Mouse (Mus musculus): ENCODE measurements at regions not wholly inside any gene's neighbourhood (a gene's known extent, or its start where the extent isn't known, plus 50 kb on each side); places are given as distances from the start of the nearest gene placed in this dataset.

DNA sequence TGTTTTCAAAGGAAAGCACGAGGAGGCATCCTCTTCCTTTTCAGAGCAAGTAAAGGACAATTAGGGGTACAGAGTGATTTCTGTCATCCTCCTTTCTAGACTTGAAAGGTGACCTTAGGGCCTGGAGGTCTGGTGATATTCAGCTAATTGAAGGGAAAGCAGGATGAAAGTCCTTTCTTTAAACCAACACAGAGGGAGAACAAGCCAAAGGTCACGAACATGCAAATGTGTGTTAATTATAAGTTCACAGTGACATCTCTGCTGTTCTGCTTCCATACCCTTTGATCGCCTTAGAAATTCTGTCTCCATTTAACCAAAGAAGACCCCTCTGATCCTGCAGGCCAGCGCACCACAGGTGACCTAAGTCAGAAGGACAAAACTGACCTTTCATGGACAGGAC lies 2126.3 kb upstream of the Lrrc6 start:
- no peaks in the 10 kb centered on the region for H3K9me3 ChIP-seq
- H3K36me3 ChIP-seq: no peaks in the 10 kb centered on the region
- WGBS: 52% methylated on average over 4 of the region's 4 CpGs
- no peak overlapping the region for H3K4me2 ChIP-seq (replicated peaks)
- ATAC-seq (ENCODE audit: insufficient number of reproducible peaks, insufficient read depth, low FRiP score, low TSS enrichment): no peak
- no peak overlapping the region for H3K9ac ChIP-seq
- H3K27ac ChIP-seq: no peak overlapping the region
- H3K4me1 ChIP-seq: no peaks in the 10 kb centered on the region
- H3K27me3 ChIP-seq: no peaks in the 10 kb centered on the region
- no peak overlapping the region for H3K4me3 ChIP-seq

DNA sequence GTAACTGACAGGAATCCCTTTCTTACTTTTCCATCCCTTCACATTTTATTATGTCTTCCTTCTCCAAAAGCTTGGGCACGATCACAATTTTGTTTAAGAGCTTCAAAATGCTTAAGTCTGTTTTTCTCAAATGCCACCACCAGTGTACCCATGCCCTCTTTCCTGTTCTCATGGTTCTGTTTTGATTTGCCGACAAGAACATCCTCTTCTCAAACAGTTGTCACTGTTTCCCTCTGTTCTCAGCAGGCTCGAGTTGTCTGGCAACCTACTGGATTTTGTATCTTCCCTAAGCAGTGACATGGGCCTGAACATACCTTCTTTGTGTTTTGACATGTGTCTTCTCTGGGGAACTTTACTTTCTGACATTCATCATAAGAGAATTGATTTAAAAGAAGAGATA lies 2124.1 kb upstream of the Lrrc6 start:
- Histone ChIP-seq H3K4me2 (replicated peaks) (no peak overlapping the region), H3K36me3 (no peaks in the 10 kb centered on the region), H3K4me1 (no peaks in the 10 kb centered on the region), H3K27ac (no peak overlapping the region), H3K27me3 (no peaks in the 10 kb centered on the region), H3K4me3 (no peak overlapping the region), H3K9me3 (no peaks in the 10 kb centered on the region), H3K9ac (no peak overlapping the region)
- 61% methylated on average over 3 of the region's 3 CpGs for WGBS
- no peak for ATAC-seq (ENCODE audit: insufficient number of reproducible peaks, insufficient read depth, low FRiP score, low TSS enrichment)

DNA sequence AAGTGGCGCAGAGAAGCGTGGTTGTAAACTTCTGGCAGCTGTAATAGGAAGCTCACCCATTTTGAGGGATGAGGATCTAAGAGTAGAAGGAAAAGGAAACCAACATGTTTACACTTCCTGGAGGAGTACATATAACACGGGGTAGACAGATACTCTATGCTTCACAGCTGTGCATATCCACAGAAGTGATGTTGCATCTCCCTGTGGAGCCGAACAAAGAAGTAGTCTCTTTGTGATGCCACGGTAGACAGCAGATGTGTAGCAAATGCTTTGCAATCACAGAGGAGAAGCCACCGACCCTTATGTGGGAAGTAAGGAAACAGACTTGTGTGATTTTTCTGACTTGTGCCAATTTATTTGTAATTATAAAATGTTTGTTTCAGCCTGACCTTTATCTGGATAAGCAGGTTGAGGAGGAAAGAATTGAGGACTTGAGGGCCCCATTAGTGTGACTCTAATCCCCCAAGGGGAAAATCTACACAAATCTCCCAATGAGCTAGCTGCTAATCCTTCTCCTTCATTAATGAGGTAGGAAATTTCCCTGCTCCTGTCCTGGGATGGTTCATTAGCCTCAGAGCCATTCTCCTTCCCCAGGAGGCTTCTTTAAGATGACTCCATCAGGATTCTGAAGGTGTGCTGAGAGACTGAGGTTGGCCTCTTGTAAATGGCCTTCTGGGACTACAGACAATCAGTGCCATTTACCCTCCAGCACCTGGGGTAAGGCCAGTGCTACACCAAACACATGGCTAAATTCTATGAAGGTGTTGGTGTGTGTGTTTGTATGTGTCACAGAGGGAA lies 2119.9 kb upstream of the Lrrc6 start:
- Histone ChIP-seq H3K4me2 (replicated peaks) (no peak overlapping the region), H3K4me1 (no peaks in the 10 kb centered on the region), H3K27me3 (no peaks in the 10 kb centered on the region), H3K9me3 (no peaks in the 10 kb centered on the region), H3K36me3 (no peaks in the 10 kb centered on the region), H3K4me3 (no peak overlapping the region), H3K9ac (no peak overlapping the region), H3K27ac (no peak overlapping the region)
- ATAC-seq (ENCODE audit: insufficient number of reproducible peaks, insufficient read depth, low FRiP score, low TSS enrichment): no peak
- WGBS: 73% methylated on average over 6 of the region's 6 CpGs

DNA sequence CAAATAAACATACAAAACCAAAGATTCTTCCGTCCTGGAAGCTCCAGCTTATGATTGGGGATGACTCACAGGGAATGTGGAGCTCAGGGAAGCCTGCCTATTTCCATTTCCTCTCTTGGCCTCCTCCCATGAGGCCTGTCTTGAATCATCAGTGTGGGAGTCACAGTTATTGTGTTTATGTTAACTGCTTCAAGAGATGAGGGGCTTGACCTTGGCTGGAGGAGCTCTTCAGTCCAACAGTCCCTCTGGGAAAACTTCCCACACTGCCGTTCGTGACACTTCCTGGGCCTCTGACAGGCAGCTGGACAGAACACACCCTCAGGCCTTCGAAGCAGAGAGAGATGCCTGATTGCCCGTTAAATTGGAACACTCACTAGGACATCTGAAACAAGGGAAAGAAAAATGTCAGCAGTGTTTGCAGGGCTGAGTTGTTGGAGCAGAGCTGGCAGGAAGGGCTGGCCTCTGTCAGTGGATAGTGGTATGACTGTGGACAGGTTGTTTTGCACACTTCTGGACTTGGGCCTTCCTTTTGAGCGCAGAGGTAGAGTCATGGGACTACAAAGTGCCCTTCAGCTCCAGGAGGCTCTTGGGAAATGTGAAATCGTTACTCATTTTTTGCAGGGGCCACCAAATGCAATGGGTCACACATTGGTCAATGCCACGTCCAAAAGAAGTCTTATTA lies 2105.5 kb upstream of the Lrrc6 start:
- H3K9ac ChIP-seq: no peak overlapping the region
- H3K4me2 ChIP-seq (replicated peaks): no peak overlapping the region
- H3K4me3 ChIP-seq: no peak overlapping the region
- no peaks in the 10 kb centered on the region for H3K4me1 ChIP-seq
- no peaks in the 10 kb centered on the region for H3K27me3 ChIP-seq
- ATAC-seq (ENCODE audit: insufficient number of reproducible peaks, insufficient read depth, low FRiP score, low TSS enrichment): no peak
- 43% methylated on average over 8 of the region's 8 CpGs for WGBS
- H3K9me3 ChIP-seq: no peaks in the 10 kb centered on the region
- no peaks in the 10 kb centered on the region for H3K36me3 ChIP-seq
- no peak overlapping the region for H3K27ac ChIP-seq

DNA sequence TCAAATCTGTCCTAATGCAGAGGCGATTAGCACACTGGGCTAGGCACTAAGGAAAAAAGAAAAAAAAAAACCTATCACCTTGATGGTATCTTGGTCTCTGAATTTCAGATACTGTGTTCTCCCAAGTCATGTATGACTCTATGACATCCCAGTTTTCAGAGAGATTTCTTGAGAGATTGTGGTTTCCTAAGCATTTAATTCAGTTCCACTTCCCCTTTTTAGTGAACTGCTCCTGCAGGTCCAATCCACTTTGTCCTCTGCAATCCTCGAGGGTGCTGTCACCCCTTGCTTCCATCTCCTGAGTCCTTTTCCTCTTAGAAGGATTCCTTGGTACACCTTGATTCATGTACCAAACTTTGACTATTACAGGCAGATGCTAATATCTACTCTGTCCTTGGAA lies 2104.8 kb upstream of the Lrrc6 start:
- no peaks in the 10 kb centered on the region for H3K36me3 ChIP-seq
- no peak for ATAC-seq (ENCODE audit: insufficient number of reproducible peaks, insufficient read depth, low FRiP score, low TSS enrichment)
- no peak overlapping the region for H3K4me3 ChIP-seq
- no peak overlapping the region for H3K9ac ChIP-seq
- no peak overlapping the region for H3K27ac ChIP-seq
- H3K27me3 ChIP-seq: no peaks in the 10 kb centered on the region
- H3K4me2 ChIP-seq (replicated peaks): no peak overlapping the region
- WGBS: 72% methylated on average over 2 of the region's 2 CpGs
- no peaks in the 10 kb centered on the region for H3K4me1 ChIP-seq
- no peaks in the 10 kb centered on the region for H3K9me3 ChIP-seq

DNA sequence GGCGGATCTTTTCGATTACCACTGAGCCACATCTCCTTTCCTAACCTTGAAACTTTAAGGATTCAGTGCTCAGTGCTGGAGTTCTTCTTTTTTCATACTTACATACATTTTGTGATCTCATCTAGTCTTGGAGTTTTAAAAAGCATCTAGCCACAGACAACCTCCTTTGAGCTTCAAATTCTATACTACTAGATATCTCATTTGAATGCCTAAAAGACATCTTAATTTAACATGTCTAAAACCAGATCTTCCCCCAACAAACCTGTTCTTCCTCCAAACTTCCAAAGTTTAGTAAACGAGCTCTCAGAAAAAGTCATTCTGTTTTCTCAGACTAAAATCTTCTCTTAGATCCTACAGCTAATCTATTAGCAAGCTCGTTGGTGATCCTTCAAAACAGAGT lies 2081.5 kb upstream of the Lrrc6 start:
- WGBS: 83% methylated on average over 4 of the region's 4 CpGs
- Histone ChIP-seq H3K36me3 (no peaks in the 10 kb centered on the region), H3K9ac (no peak overlapping the region), H3K27ac (no peak overlapping the region), H3K9me3 (no peaks in the 10 kb centered on the region), H3K4me2 (replicated peaks) (no peak overlapping the region), H3K27me3 (no peaks in the 10 kb centered on the region), H3K4me3 (no peak overlapping the region), H3K4me1 (no peaks in the 10 kb centered on the region)
- no peak for ATAC-seq (ENCODE audit: insufficient number of reproducible peaks, insufficient read depth, low FRiP score, low TSS enrichment)

DNA sequence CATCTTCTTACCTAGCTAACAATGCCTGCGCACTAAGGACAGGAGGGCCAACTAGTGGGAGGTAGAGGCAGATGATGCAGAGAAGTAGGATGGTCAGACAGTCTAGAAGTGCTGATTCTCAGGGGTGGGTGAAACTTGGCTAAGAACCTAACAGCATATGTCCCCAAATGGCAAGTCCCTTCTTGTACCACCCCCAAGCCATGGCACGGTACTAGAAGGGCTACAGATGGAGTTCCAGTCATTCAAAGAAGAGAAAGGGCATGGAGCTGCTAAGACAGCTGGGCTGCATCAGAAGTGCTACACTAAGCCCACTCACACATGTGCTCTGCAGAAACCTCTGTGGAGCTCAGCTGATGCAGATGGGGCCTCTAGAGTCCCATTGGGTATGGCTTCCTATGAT lies 2078.8 kb upstream of the Lrrc6 start:
- H3K9me3 ChIP-seq: no peaks in the 10 kb centered on the region
- H3K4me1 ChIP-seq: no peaks in the 10 kb centered on the region
- H3K4me2 ChIP-seq (replicated peaks): no peak overlapping the region
- no peak overlapping the region for H3K9ac ChIP-seq
- 96% methylated on average over 2 of the region's 2 CpGs for WGBS
- no peak overlapping the region for H3K4me3 ChIP-seq
- no peak for ATAC-seq (ENCODE audit: insufficient number of reproducible peaks, insufficient read depth, low FRiP score, low TSS enrichment)
- no peak overlapping the region for H3K27ac ChIP-seq
- H3K36me3 ChIP-seq: no peaks in the 10 kb centered on the region
- no peaks in the 10 kb centered on the region for H3K27me3 ChIP-seq

DNA sequence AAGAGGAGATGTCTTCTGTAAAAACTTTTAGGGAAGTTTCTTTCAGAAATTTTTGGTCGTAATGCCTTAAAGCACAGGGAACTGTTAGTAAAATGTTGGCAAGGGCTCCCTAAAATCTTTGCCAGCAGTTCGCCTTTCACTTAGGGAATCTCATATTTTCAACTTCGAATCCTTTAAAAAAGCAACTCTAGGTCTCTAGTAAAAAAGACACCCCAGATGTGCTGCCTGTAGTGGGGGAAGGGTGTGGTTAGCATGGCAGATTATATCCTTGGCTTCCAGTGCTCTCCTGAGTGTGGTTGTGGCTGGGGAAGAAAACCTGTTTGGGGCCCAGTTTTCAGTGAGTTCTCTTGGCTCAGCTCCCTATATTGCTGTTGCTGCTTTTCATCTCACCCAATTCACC lies 2059.9 kb upstream of the Lrrc6 start:
- Histone ChIP-seq H3K36me3 (no peaks in the 10 kb centered on the region), H3K9me3 (no peaks in the 10 kb centered on the region), H3K27ac (no peak overlapping the region), H3K4me3 (no peak overlapping the region), H3K9ac (no peak overlapping the region), H3K27me3 (no peaks in the 10 kb centered on the region), H3K4me1 (no peaks in the 10 kb centered on the region), H3K4me2 (replicated peaks) (no peak overlapping the region)
- no peak for ATAC-seq (ENCODE audit: insufficient number of reproducible peaks, insufficient read depth, low FRiP score, low TSS enrichment)
- 77% methylated on average over 3 of the region's 3 CpGs for WGBS

DNA sequence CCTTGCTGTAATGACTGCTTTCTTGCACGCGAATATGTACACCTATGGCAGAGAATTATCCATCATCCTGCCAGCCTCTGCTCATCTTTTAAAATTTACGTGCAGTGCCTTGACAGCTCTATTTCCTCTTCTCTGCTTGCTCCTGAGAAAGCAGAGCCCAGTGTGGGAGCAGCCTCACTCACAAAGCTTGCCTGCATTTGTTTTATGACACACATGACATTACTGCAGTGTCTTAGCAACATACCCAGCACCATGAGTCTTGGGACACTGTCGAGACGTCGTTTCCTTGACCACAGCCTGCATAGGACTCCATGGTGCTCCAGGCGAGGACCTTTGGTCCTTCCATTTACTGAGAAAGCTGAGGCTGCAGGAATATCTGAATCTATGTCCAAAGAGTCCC lies 2055.4 kb upstream of the Lrrc6 start:
- Histone ChIP-seq H3K4me1 (no peaks in the 10 kb centered on the region), H3K27ac (no peak overlapping the region)
- 81% methylated on average over 7 of the region's 7 CpGs for WGBS

DNA sequence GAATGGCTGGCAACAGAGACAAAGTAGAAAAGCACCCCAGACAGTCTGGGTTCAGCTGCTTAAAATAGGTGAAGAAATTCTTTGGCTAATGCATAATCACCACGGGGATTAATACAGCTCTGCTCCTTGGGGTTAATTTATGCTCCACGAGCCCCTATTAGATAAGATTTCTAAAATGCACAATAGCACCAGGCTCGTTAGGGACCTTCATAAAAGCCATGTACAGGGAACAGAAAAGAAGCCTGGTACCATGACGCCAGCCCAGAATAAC lies 2035.3 kb upstream of the Lrrc6 start:
- ATAC-seq (ENCODE audit: insufficient number of reproducible peaks, insufficient read depth, low FRiP score, low TSS enrichment): no peak
- Histone ChIP-seq H3K36me3 (no peaks in the 10 kb centered on the region), H3K4me2 (replicated peaks) (no peak overlapping the region), H3K9me3 (no peaks in the 10 kb centered on the region), H3K27ac (no peak overlapping the region), H3K9ac (no peak overlapping the region), H3K27me3 (no peaks in the 10 kb centered on the region), H3K4me1 (no peaks in the 10 kb centered on the region), H3K4me3 (no peak overlapping the region)
- 78% methylated on average over 4 of the region's 4 CpGs for WGBS

More for the DNA sequence above, 2055.4 kb upstream of the Lrrc6 start:
- Histone ChIP-seq H3K36me3 (no peaks in the 10 kb centered on the region), H3K9me3 (no peaks in the 10 kb centered on the region), H3K4me2 (replicated peaks) (no peak overlapping the region), H3K4me3 (no peak overlapping the region), H3K9ac (no peak overlapping the region), H3K27me3 (no peaks in the 10 kb centered on the region)
- ATAC-seq (ENCODE audit: insufficient number of reproducible peaks, insufficient read depth, low FRiP score, low TSS enrichment): no peak

DNA sequence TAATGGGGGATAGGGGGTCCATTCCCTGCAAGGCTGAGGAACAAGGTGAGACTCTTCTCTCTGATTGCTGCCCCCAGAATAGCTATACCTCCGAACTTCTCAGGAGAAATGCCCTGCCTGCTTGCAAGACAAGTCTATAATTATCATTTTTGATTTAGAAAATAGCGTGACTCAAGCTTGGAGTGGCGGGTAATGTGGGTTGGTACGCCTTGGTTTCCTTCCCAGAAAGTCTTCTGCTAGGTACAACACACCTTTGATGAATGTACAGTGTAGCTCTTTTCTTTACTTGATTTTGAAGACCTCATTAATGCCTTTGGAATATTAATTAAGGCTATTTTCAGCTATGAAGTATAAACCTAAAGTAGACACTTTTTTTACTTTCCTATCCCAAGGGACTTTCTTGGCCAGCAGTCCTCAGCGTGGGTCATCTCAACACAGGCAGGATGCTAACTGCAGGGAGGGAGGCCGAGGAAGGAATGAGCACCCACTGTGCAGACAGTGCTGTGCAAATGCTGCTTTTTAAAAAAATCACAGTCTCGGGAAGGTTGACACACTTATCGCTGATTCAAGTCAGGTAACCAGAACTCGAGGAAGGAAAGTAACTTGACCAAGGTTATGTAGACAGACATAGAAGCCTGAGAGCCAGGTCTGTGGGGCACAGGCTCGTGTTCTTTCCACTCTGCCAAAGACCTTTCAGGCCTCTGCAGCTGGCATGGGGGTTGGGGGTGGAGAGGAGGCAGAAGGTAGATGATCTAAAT lies 2034.8 kb upstream of the Lrrc6 start:
- H3K27me3 ChIP-seq: no peaks in the 10 kb centered on the region
- no peak overlapping the region for H3K4me3 ChIP-seq
- no peak overlapping the region for H3K4me2 ChIP-seq (replicated peaks)
- 68% methylated on average over 10 of the region's 10 CpGs for WGBS
- H3K9me3 ChIP-seq: no peaks in the 10 kb centered on the region
- ATAC-seq (ENCODE audit: insufficient number of reproducible peaks, insufficient read depth, low FRiP score, low TSS enrichment): no peak
- H3K27ac ChIP-seq: no peak overlapping the region
- no peaks in the 10 kb centered on the region for H3K36me3 ChIP-seq
- no peaks in the 10 kb centered on the region for H3K4me1 ChIP-seq
- no peak overlapping the region for H3K9ac ChIP-seq

DNA sequence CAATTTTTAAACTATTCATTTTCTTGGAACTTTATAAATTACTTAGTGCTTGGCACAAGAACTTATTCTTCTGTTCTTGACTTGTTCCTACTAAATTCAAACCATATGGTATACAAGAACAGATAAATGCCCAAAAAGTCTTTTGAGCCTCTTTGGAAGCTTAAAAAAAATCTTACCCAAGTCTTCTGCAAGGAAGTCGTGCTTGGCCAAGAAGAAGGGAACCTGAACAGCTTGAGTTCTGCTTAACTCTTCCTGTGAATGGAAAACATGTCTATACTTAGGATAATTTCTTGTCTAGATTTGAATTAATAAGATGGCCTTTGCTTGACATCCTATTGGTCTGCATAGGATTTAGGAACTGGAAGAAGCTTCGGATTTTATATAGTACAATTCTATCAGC lies 2020.0 kb upstream of the Lrrc6 start:
- no peak for ATAC-seq (ENCODE audit: insufficient number of reproducible peaks, insufficient read depth, low FRiP score, low TSS enrichment)

More for the DNA sequence above, 2020.0 kb upstream of the Lrrc6 start:
- Histone ChIP-seq H3K36me3 (no peaks in the 10 kb centered on the region), H3K9ac (no peak overlapping the region), H3K27ac (no peak overlapping the region), H3K4me1 (no peaks in the 10 kb centered on the region), H3K9me3 (no peaks in the 10 kb centered on the region), H3K27me3 (no peaks in the 10 kb centered on the region), H3K4me3 (no peak overlapping the region), H3K4me2 (replicated peaks) (no peak overlapping the region)
- 82% methylated on average over 2 of the region's 2 CpGs for WGBS
